Mouse (Mus musculus): ENCODE results near the gene Ptprb. TPM values are rescaled to one million over a fixed set of nuclear protein-coding genes. Genes with fewer than 3 reads are reported as not detected.

Ptprb gene
- polyA plus RNA-seq, 1 experiment from 2014 or later = 2.2 TPM

DNA sequence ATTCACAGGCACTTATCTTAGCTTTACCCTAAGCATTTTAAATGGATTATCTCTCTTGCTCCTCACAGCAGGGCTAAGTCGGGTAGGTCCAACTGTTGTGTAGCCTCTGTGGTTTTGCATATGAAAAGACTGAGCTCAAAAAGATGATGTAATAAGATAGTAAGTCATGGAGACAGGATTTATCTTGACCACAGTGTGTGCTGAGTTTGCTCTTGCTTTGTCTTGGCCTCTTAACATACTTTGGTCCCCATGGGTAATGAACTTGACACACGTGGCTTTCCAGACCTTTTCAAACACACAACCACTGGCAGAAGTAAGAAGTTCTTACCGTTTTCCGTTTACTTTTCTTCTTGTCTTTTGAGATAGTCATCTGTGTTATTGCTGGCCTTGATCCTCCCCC is 7.0 kb upstream of the Ptprb start:
- no peaks in the 10 kb centered on the region for H3K36me3 ChIP-seq
- DNase-seq (ENCODE audit: low spot score) = no peak
- H3K4me3 ChIP-seq = no peak overlapping the region
- H3K27ac ChIP-seq = no peak overlapping the region
- whole genome bisulfite sequencing = 81% methylated on average over 4 of the region's 4 CpGs
- H3K4me1 ChIP-seq = no peaks in the 10 kb centered on the region
- no peaks in the 10 kb centered on the region for H3K27me3 ChIP-seq (ENCODE audit: low read depth, poor library complexity, severe bottlenecking)
- H3K9me3 ChIP-seq (replicated peaks) = no peaks in the 10 kb centered on the region

DNA sequence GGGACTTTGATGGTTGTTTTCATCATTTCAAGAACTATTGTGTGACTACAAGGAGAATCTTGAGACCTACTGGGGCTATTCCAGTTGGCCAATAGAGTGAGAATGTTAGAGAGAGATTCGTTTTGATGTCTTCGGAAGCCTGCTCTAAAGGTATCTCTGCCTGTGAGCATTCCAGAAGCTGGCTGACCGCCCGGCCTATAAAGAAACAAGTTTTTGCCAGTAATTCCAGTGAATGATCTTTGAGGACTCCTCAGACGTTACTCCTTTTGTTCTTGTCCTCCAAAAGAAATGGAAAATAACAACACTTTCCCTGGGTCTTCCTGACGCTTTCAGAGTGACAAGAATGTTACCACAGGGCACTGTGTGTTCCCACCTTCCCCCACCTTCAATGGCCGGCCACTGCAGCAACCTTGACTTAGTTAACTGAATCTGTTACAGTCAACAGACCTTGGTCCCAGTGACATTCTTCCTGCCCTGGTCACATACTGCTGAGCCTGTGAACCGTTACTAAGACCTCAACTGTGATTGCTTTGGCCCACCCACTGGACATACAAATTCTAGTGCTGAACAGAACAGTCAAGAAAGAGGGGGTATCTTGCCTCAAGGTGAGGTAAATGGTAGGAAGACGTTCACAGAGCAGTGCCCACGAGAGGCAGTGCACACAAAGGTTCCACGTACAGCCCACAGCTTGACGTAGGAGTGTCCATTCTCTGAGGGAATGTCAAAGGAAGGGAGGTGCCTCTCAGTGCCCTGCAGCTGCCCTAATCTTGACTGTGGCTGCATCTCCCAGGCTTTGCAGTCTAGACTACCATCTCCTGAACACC is 4.5 kb upstream of the Ptprb start:
- no peak overlapping the region for H3K27ac ChIP-seq
- DNase-seq (ENCODE audit: low spot score) = no peak
- 86% methylated on average over 12 of the region's 12 CpGs for WGBS

DNA sequence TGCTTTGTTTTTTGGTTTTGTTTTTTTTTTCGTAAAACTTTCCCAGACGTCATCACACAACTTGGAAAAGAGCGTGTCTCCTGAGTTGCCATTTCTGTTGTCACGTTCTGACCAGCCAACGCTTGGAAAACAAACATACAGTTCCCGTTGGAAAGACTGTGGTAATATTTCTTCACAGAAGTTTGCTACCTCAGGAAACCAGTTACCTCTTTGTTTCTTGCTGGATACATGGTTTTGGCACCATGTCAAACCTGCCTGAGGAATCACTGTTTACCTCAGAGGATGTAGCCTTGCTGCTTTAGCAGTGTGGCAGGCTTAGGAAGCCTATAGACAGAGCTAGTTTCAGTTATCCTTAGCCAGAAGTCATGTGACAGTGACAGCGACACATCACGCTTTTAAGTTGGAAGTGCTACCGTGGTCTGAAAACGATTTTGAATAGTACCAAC is 3.8 kb upstream of the Ptprb start:
- H3K4me3 ChIP-seq = no peak overlapping the region
- H3K9me3 ChIP-seq (replicated peaks) = no peaks in the 10 kb centered on the region
- no peak for DNase-seq (ENCODE audit: low spot score)
- no peaks in the 10 kb centered on the region for H3K27me3 ChIP-seq (ENCODE audit: low read depth, poor library complexity, severe bottlenecking)
- no peaks in the 10 kb centered on the region for H3K4me1 ChIP-seq
- WGBS = 92% methylated on average over 10 of the region's 10 CpGs
- no peaks in the 10 kb centered on the region for H3K36me3 ChIP-seq
- H3K27ac ChIP-seq = no peak overlapping the region

More for the DNA sequence above, 4.5 kb upstream of the Ptprb start:
- no peaks in the 10 kb centered on the region for H3K4me1 ChIP-seq
- H3K36me3 ChIP-seq = no peaks in the 10 kb centered on the region
- no peaks in the 10 kb centered on the region for H3K27me3 ChIP-seq (ENCODE audit: low read depth, poor library complexity, severe bottlenecking)
- no peak overlapping the region for H3K4me3 ChIP-seq
- no peaks in the 10 kb centered on the region for H3K9me3 ChIP-seq (replicated peaks)

DNA sequence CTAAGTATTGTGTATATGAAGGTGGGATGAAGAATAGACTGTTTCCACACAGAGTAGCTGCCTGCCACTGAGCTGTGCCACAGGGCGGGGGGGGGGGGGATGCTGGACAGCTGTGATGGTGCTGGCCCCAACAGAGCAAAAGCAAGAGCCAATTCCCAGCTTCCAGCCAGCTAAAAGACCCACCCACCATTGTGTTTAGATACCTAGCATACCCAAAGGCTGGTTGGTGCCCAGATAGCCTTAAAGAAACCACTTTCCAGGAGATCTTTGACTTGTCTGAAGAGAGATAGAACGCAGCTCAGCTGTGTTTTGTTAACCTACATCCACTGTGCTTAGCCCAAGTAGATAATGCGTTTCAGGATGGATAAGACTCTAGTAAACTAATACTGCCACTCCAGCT is 3.2 kb upstream of the Ptprb start:
- H3K9me3 ChIP-seq (replicated peaks) = no peaks in the 10 kb centered on the region
- H3K4me1 ChIP-seq = no peaks in the 10 kb centered on the region
- DNase-seq (ENCODE audit: low spot score) = no peak
- no peak overlapping the region for H3K4me3 ChIP-seq
- 84% methylated on average over 3 of the region's 3 CpGs for WGBS
- no peaks in the 10 kb centered on the region for H3K27me3 ChIP-seq (ENCODE audit: low read depth, poor library complexity, severe bottlenecking)
- no peak overlapping the region for H3K27ac ChIP-seq
- no peaks in the 10 kb centered on the region for H3K36me3 ChIP-seq

GRCm38 (mm10) chr10:116286697-116287344 is 11.5 kb downstream of the Ptprb start:
- 91% methylated on average over 7 of the region's 7 CpGs for WGBS
- DNase-seq (ENCODE audit: low spot score) = no peak
- no peak overlapping the region for H3K4me3 ChIP-seq
- no peaks in the 10 kb centered on the region for H3K36me3 ChIP-seq
- H3K9me3 ChIP-seq (replicated peaks) = no peaks in the 10 kb centered on the region
- no peaks in the 10 kb centered on the region for H3K27me3 ChIP-seq (ENCODE audit: low read depth, poor library complexity, severe bottlenecking)
- no peak overlapping the region for H3K27ac ChIP-seq
- no peaks in the 10 kb centered on the region for H3K4me1 ChIP-seq

DNA sequence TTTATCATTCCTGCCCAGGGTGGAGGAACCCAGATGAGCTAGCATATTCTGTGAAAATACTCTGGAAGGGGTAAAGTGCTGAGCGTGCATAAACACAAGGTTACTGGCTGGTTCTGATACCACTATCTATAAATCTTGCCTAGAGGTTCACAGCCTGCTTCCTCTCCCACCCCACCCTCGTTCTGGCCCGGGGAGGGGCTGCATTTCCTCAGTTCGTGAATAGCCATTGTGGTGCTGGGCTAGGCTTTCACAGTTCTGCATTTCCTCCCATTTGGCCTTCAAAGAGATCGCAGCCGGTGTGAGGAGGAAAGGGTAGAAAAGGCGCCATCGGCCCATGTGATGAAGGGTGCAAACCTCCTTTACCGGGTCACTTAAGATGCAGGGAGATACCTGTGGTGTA is 12.8 kb downstream of the Ptprb start:
- no peak overlapping the region for H3K27ac ChIP-seq
- H3K27me3 ChIP-seq (ENCODE audit: low read depth, poor library complexity, severe bottlenecking) = no peaks in the 10 kb centered on the region
- no peaks in the 10 kb centered on the region for H3K4me1 ChIP-seq
- no peaks in the 10 kb centered on the region for H3K36me3 ChIP-seq
- H3K9me3 ChIP-seq (replicated peaks) = no peaks in the 10 kb centered on the region
- DNase-seq (ENCODE audit: low spot score) = no peak
- 33% methylated on average over 9 of the region's 9 CpGs for WGBS
- H3K4me3 ChIP-seq = no peak overlapping the region

DNA sequence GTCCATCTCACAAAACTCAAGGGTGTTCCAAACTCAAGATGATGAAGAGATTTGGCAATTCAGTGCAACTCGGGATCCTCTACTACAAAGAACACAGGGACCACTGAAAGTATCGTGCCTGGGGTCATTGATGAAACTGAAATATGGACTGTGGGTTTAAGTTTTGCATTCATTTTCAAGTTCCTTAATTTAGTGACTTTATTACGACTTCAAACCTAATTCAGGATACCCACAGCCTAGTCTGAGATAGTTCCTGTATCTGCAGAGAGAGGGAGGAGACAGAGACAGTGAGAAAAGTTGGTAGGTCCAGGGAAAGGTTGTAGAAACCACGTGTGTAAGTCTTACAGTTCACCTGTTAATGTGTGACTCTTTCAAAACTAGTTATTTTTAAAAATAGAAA is 15.2 kb downstream of the Ptprb start:
- no peak for DNase-seq (ENCODE audit: low spot score)
- H3K9me3 ChIP-seq (replicated peaks) = no peaks in the 10 kb centered on the region
- WGBS = 87% methylated on average over 4 of the region's 4 CpGs
- no peaks in the 10 kb centered on the region for H3K4me1 ChIP-seq
- no peak overlapping the region for H3K27ac ChIP-seq
- no peak overlapping the region for H3K4me3 ChIP-seq
- H3K36me3 ChIP-seq = no peaks in the 10 kb centered on the region
- no peaks in the 10 kb centered on the region for H3K27me3 ChIP-seq (ENCODE audit: low read depth, poor library complexity, severe bottlenecking)

GRCm38 (mm10) chr10:116291153-116291755 is 15.9 kb downstream of the Ptprb start:
- Histone ChIP-seq H3K27me3 (ENCODE audit: low read depth, poor library complexity, severe bottlenecking) (no peaks in the 10 kb centered on the region), H3K4me1 (no peaks in the 10 kb centered on the region), H3K9me3 (replicated peaks) (no peaks in the 10 kb centered on the region), H3K4me3 (no peak overlapping the region), H3K36me3 (no peaks in the 10 kb centered on the region), H3K27ac (no peak overlapping the region)
- DNase-seq (ENCODE audit: low spot score) = no peak
- WGBS = 62% methylated on average over 8 of the region's 8 CpGs

DNA sequence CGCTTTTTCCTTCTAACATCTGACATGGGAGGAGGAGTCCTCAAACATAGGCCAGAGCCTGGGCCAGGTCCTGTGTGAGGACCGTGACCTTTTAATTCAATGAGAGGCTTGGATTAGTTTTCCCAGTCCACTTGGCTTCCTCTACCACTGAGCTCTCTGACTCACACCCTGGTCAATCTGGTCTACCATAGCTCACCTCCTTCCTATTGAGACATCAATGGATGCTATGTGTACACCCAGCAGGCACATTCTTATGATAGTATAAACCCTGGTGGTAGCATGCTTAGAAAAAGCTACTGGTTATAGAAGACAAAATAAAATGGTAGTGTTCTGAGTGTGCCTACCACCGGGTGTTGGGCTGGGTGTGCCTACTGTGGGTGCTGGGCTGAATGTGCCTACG is 21.1 kb downstream of the Ptprb start:
- Histone ChIP-seq H3K4me3 (no peak overlapping the region), H3K4me1 (peaks cover 9% of the 10 kb centered on the region), H3K27ac (no peak overlapping the region), H3K9me3 (replicated peaks) (no peaks in the 10 kb centered on the region), H3K36me3 (no peaks in the 10 kb centered on the region), H3K27me3 (ENCODE audit: low read depth, poor library complexity, severe bottlenecking) (peaks cover 28% of the 10 kb centered on the region)
- 86% methylated on average over 4 of the region's 4 CpGs for WGBS
- DNase-seq (ENCODE audit: low spot score) = no peak

DNA sequence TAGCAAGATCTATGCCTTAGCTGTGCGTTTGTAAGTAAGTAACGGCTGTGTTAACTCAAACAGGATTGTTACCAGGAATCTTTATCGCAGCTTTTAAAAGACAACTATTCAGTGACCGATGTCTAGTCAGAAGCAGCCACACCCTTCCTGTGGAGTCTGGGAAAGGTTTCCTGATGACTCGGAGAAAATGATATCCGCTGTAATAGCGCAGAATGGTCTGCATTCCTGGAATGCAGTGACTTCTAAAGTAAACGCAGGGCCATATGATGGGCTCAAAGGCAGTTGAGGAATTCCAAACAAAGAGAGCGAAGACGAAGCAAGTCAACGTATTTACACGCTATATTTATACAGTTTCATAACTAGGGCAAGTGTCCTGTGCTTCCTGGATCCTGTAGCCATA is 22.5 kb downstream of the Ptprb start:
- DNase-seq (ENCODE audit: low spot score) = no peak
- WGBS = 82% methylated on average over 12 of the region's 12 CpGs
- H3K36me3 ChIP-seq = no peaks in the 10 kb centered on the region
- no peak overlapping the region for H3K27ac ChIP-seq
- no peak overlapping the region for H3K4me3 ChIP-seq
- H3K9me3 ChIP-seq (replicated peaks) = no peaks in the 10 kb centered on the region
- H3K27me3 ChIP-seq (ENCODE audit: low read depth, poor library complexity, severe bottlenecking) = peaks cover 39% of the 10 kb centered on the region
- H3K4me1 ChIP-seq = peaks cover 14% of the 10 kb centered on the region

GRCm38 (mm10) chr10:116300824-116301223 is 25.5 kb downstream of the Ptprb start:
- peak overlapping the region; percentile 65 for H3K4me3 ChIP-seq
- WGBS = 4% methylated on average over 7 of the region's 7 CpGs
- DNase-seq (ENCODE audit: low spot score) = no peak
- no peaks in the 10 kb centered on the region for H3K36me3 ChIP-seq
- H3K27ac ChIP-seq = peak overlapping the region; percentile 72
- peaks cover 49% of the 10 kb centered on the region for H3K27me3 ChIP-seq (ENCODE audit: low read depth, poor library complexity, severe bottlenecking)
- H3K4me1 ChIP-seq = peaks cover 17% of the 10 kb centered on the region
- H3K9me3 ChIP-seq (replicated peaks) = no peaks in the 10 kb centered on the region

DNA sequence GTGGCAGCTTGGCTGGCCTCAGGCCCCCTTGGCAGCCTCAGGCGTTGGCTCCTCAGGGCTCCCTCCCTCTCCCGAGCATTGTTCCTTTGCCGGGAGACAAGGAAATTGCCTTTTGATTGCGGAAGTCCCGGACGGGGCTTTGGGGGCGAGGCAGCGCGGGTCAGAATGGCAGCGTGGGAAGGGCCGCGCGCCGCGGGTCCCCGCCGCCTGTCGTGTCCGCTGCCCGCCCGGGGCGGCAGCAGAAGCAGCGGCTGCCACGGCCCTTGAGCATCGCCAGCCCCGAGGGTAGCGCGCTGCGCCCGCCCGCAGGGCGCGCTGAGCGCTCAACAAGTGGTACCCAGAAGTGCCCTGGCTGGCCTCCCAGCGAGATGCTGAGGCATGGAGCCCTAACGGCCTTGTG is 25.9 kb downstream of the Ptprb start:
- peak; percentile 52 for DNase-seq (ENCODE audit: low spot score)
- Histone ChIP-seq H3K9me3 (replicated peaks) (no peaks in the 10 kb centered on the region), H3K27me3 (ENCODE audit: low read depth, poor library complexity, severe bottlenecking) (peaks cover 49% of the 10 kb centered on the region), H3K36me3 (no peaks in the 10 kb centered on the region), H3K4me1 (peaks cover 17% of the 10 kb centered on the region), H3K27ac (peak overlapping the region; percentile 72), H3K4me3 (peak overlapping the region; percentile 65)
- under 1% methylated on average over 36 of the region's 36 CpGs for WGBS

GRCm38 (mm10) chr10:116304355-116304754 is 29.0 kb downstream of the Ptprb start:
- no peak overlapping the region for H3K4me3 ChIP-seq
- H3K27ac ChIP-seq = no peak overlapping the region
- no peak for DNase-seq (ENCODE audit: low spot score)
- 93% methylated on average over 4 of the region's 4 CpGs for WGBS
- H3K36me3 ChIP-seq = no peaks in the 10 kb centered on the region
- H3K9me3 ChIP-seq (replicated peaks) = no peaks in the 10 kb centered on the region
- peaks cover 17% of the 10 kb centered on the region for H3K4me1 ChIP-seq
- peaks cover 42% of the 10 kb centered on the region for H3K27me3 ChIP-seq (ENCODE audit: low read depth, poor library complexity, severe bottlenecking)

Data from limb, embryonic 10.5 days (tissue).